Mouse (Mus musculus) lung, postnatal 10 days (tissue): Measurements from ENCODE around the gene Hoga1.

Source experiments
- DNase-seq: peaks from one replicate; pipeline ENCODE4 v3.0.0; 2021

Gene Hoga1

DNA sequence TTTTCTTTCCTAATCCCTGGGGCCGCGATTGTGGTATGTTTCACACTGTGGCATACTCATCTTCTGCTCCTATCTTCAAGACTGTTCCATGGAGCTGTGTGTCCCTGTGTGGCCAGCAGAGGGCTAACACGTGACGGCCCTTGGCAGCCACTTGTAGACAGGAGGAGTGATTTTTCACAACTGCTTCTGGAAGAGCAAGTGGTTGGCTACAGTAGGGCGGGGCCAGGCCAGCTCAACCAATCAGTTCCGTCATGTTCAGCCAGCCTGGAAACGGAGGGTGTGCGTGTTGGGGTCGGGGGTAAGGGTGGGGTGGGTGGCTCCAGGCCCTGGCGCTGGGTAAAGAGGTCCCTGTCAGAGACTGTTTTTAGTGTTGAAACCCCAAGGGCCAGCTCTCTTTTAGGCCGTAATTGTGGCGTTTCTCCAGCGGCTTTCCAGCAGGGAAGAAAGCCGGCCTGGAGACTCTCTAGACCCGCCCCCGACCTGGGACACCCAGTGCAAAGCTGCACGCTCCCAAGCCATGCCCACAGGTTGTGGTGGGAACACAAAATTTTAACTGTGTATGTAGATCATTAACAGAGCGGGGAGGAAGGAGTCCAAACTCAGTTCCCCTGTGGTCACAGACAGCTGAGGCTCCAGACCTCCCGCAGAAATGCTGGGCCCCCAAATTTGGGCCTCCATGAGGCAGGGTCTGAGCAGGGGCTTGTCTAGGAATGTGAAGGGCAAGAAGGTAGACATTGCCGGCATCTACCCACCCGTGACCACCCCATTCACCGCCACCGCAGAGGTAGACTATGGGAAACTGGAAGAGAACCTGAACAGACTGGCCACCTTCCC, at the start of gene Hoga1:
Gene Hoga1 (plus strand): TSS at position 342 of the 834 bp plus-strand sequence.
- DNase-seq = peak; percentile 93

DNA sequence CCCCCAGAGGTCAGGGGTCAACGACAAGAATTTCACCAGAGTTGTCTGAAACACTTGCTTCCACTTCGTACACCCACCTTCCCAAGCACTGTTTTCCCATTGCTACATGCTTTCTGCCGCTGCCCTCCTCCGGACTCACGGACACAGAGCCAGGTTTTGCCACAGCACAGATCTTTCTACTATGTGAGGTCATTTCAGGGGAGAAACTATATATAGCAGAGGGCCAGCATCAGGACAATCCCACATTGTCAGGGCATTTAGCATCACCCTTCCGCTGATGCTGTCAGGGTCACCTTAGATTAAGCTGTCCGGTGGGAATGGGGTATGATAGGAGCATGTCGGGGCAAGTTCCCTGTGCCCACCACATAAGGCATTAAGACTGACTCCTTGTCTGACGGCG, 48.3 kb upstream of the Hoga1 start:
- DNase-seq = no peak

DNA sequence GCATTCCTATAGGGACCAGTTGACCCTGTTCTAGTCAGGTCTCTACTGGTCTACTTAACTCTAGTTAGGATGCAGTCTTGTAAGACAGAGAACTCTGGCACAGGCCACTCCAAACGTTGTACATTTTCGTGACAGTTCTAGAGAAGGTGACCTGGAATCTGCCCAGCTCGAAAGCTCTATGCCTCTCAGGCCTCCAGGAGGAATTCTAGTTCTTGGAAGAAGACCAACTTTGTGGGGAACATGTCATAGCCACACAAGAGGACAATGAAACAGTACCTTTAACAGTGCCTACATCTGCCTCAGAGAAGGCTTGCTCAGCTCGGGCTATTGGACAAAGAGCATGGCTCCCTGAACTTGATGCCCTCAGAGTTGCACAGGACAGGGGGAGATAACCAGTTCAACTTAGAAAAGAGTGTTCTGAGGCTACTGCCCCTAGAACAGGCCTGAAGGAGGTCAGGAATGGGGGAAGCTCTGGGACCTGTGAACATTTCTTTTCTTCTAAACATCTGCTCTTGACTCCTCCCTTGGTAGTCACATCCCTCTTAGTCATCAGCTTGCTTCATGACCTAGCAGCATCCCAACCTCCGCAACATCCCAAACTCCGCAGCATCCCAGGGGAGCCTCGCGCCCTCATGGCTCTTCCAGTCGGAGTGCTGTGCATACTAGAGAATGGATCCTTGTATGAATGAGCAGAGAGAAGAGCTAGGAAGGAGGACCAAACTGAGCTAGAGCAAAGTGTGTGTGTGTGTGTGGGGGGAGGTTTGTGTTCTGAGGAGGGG, 46.5 kb upstream of the Hoga1 start:
- DNase-seq = no peak

DNA sequence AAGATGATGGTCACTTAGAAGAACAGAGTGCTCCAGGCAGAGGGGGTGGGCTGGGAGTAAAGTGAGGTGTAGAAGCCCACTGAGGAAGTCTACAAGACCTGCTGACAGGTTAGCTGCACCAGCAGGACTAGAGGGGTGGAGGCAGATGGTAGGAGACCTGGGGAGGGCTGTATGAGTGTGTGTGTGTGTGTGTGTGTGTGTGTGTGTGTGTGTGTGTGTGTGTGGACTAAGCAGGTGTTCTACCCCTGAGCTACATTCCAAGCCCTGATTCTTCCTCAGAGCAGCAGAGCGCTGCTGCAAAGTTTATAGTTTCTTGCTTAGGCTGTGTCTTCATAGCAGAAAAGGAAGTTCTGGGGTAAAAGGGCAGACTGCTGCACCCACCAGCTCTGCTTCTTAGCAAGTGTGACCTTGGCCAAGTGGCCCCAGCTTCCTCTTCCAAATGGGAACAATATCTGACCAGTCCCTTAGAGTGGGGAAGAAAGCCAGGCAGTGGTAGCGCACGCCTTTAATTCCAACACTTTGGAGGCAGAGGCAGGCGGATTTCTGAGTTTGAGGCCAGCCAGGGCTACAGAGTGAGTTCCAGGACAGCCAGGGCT, 45.6 kb upstream of the Hoga1 start:
- DNase-seq = no peak

DNA sequence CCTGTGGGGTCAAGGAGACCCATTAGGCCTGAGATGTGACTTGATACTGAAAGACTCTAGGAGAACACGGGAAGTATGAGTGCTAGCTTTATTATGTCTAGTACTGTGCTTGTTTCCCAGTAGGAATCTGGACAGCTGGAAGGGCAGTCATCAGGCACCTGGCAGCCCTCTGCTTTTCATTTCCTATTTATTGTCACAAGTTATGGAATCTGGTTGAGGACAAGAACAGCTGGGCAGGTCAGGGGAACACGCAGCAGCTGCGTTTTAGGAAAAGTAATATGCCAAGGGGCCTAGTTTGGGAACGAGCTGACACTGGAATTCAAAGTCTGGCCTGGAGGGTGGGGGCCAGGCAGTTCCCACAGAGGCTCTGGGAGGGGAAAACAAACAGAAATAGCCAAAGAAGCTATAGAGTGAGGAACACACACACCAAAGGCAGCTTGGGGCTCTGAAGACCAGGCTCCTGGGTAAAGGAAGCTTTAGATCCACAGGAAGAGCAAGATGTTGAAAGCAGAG, 44.9 kb upstream of the Hoga1 start:
- peak; percentile 69 for DNase-seq

DNA sequence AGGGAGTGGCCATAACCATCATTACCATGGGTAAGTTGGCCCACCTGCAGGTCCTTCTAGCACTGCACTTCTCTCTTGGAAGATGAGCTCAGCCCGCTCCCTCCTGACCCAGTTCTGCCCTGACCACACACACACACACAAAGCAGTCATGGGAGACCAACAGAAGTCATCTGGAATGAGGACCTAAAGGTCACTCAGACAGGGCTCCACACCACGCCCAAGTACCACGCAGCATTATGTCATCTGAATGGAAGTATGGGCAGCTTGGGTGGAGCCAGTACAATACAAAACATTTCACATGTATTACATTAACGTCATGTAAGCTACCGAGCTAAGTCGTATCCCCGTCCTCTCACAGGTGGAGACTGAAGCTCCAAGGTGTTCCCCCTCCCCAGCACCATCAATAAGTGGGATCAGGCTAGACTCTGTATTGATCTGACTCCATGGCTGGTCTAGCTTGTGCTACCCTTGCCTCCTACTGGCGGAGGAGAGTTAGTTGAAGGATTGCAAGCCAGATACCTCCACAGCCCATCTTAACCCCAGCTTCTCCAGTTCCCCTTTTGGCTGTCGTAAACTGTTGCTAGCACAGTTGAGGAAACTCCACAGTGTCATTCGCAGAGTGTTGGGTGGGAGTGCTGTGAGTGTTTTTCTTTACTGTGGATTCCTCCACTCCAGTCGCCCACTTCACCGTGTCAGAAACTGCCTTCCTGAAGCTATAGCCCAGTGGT, 44.0 kb upstream of the Hoga1 start:
- no peak for DNase-seq

DNA sequence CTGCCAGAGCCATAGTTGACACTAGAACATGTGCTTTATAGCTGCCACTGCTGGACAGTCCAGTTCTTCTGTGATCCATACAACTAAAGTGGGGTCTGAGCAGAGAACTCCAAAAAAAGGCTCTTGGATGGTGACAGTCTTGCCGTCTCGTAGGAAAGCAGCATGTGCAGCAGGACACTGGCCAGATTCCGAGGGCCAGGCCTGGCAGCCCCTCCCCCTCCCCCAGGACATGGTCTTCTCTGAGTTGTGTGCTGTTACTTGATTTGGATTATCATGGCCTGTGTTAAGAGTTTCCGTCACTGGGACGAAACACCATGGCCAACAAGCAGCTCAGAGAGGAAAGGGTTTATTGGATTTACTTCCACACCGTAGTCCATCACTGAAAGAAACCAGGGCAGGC, 41.2 kb upstream of the Hoga1 start:
- DNase-seq = no peak

DNA sequence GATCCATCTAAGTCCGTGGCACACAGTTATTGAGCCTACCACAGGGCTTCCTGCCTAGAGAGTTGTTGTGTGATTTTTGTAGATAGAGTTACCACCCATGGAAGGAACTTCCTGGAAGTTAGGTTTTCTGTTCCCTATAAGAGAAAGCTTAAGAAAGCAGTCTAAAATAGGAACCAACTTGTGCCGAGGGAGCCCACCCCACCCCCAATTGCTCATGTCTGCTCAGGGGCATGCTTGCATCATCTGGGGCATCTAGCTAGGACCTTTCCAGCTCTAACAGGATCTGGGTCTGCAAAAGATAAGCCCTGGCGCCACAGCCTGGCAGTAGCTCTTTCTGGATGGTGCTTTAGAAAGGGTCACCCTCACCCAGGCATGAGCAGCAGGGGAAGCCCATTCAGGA, 39.8 kb upstream of the Hoga1 start:
- DNase-seq = no peak

DNA sequence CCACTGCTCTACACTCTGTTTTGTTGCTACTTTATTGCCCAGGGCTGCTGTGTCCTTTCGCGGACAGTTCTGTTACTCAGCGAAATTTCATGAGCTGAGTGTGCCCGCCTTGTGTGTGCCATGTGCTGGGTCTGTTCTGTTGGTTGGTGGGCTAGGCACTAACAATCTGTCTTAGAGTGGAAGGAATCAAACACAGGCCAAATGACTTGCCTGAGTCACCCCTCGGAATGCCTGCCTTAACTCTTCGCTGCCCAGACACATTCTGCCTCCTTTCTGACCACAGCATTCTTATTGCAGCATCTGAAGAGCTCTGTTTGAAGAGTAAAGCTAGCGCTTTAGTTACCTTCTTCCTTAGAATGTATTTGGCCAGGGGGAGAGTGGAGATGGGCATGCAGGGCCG, 38.8 kb upstream of the Hoga1 start:
- no peak for DNase-seq

DNA sequence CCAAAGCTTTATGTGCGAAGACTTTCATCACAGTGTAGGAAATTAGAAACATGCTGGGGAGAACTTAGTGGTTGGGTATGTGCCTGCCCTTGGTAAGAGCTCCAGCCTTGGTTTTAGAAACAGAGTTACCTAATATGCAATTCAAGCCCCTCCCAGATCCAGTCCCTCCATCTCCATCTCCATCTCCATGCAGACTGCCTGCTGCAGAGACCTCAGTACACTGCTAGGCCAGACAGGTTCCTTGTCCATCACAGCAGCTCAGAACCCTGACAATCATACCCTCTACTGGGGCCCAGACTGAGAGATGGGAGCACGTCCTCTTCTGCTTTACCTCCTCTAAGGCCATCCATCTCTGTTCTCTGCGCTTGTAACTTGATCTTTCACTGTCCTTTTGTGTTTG, 36.8 kb upstream of the Hoga1 start:
- DNase-seq = no peak

DNA sequence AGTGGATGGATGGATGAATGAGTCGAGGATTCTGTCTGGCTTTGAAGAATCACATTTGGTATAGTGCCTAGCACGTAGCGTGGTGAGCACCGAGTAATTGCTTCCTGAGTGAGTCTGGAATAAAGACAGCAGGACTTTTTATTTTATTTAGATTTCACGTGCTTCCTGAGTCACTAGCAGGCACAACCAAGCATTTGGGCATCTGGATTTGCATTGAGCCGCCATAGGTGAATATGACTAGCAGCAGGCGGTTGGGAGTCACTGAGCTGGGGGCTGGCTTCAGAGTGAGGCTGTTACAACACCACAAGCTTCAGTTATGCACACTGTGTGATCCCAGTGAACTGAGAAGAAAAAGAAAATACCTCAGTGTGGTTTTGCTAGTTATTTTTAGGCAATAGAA, 36.3 kb upstream of the Hoga1 start:
- DNase-seq = no peak

DNA sequence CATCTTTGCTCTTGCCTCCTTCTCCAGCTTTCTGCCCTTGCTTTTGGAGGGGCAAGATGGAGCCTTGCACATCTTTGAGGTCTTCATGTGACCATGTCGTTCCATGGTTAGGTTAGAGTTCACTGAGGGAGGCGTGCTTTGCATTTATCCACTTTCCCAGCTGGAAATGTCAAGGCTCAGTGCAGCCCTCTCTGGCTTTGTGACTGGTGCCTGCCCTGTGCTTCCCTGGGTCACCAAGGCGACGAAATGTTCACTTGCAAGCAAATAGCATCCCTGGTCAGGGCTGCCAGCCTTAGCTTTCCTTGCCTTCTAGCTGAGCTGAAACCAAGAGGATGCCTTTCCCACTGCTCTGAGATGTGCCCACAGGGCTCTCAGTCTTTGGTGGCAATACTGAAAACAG, 35.0 kb upstream of the Hoga1 start:
- DNase-seq = no peak

DNA sequence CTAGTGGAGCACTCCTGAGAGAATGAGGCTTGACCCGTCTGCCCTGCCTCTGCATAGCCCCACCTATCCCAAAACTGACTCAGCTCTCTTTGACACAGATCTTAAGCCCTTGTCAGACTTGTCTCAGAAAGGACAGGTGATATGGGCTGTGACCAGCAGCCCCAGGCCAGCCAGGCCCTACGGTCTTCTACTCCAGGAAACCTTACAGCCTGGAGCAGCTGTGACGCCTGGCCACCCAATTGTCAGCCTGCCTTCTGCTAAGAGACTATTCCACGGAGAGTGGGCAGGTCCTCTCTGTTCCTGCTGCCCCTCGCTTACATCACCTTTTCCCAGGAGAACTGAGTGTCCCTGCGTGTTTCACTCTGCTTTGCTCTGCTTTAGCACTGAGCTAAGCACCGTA, 34.3 kb upstream of the Hoga1 start:
- DNase-seq = no peak

DNA sequence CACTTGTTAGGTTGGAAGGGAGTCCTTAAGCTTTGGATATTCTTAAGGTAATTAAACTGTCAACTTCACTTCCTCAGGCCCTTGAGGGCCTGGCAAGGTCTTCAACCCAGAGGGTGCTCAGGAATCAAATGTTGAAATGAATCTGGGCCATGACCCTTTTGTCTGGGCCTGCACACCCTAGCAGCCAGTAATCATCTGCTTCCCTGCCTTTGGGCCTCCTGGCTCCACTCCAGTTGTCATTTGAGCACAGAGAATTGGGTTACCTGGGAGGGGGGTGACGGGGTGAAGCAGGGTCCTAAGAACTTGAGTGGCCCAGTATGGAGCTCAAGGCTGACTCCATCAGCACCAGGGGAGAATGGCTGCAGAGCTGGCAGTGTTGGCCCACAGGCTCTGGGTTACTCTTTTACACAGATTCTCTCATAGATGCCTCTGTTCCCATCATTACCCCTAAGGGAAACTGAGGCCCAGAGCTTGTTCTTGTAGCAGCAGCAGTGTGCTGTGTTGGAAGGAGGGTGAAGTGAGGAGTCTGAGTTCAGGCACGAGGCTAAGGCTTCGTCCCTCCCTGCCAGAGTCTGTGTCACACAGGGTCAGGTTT, 31.1 kb upstream of the Hoga1 start:
- no peak for DNase-seq

DNA sequence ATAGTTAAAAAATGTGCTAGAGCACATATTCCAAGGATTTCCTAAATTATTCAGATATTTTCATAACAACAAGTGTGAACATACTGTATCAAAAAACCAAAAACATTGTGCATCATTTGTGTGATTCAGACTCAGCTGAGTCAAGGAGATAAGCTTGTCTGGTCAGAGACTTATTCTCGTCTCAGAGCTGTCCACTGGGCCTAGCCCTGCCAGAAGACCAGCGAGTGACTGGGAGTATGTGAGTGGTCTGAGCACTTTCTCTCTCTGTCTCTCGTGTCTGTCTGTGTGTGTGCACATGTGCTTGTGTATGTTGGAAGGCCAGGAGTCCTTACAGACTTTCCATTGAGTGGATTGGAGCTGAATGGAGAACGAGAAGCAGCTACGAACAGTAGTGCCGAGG, 30.4 kb upstream of the Hoga1 start:
- DNase-seq = no peak

DNA sequence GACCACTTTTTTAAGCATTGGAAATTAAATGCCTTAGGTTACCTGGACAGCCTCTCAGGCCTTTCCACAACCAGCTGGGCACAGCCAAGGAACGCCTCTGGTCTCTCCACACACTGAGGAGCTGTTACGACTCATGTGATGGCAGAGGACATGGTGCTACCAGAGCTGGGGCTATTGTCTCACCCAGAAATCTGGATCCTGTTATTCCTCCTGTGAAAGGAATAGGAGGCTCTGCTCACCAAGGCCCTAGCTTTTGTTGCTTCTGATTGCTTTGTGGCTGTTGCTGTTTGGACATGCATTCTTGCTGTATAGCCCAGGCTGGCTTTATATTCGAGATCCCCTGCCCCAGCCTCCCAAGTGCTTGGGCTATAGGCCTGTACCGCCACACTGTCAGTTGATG, 29.2 kb upstream of the Hoga1 start:
- no peak for DNase-seq

DNA sequence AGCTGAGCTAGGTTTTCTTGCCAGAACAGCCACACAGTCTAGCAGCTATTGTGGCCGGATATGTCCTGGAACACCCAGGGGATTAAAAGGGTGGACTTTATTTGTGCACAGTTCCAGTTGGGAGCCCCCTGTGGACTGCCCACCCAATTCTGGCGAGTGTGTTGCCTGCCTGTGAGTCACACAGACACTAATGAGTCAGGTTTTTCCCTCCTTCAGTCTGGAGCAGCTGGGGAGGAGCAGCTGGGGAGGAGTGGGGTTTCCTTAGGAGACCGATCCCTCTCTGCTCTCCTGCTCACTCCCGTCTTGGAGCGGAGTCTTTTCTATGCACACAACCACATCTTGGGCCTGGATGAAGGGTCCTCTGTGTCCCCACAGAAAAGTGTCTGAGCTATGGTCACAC, 28.6 kb upstream of the Hoga1 start:
- peak; percentile 46 for DNase-seq

DNA sequence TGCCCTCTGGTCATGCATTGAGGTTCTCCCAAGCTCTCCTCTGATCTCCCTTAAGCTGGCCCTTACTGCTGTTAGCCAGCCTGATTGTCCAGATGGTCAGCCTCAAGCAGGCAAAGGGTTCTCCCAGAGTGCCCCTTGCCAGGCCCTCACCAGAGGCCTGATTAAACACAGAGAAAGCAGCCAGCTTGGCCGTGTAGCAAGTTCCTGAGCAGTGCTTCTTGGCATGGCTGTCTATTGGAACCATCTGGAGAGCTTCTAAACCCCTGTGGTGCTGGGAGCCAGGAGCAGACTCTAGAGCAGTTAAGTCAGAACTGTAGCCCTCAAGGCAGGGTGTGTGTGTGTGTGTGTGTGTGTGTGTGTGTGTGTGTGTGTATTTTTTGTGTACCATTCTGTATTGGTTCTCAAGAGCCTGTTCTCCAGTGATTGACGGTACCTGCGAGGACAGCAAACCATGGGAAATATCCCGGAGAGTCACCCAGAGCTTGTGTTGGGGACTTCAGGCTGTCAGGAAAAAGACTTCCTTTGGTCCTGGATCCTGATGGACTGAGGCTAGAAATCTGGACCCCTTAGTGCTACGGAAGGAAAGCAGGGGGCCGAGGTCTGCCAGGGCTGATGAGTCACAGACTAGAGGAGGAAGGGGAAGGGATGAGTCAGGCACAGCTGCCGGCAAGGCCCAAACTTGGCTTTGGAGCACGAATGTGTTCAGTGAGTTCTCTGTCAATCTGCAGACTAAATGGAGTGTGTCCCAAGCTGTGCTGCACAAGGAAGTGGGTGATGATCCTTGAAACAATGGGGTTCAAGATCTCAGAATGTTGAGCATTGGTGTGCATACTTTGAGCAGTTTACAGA, 27.8 kb upstream of the Hoga1 start:
- peak; percentile 80 for DNase-seq

DNA sequence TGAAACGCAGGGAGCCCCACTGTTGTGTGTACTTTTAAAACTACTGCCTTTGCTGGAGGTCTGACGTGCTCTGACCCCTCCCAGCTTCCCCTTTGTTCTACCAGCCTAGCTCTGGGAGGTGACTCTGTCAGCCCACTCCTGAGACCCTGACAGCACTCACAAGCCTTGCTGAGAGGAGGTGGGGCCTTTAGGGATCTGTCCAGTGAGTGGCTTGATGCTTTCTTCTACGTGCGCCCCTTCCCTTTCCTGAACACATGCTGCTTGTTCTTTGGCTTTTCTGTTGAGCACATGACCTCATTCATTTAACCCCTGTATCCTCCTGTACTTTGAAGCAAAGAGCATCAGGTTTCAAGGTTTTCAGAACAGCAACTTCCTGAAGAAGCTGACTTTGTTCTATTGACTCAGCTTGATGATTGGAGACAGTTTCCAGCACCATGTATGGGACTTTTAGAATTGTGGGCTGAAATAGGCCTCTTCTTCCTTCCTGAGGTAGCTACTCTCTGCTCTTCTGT, 26.3 kb upstream of the Hoga1 start:
- DNase-seq = no peak

DNA sequence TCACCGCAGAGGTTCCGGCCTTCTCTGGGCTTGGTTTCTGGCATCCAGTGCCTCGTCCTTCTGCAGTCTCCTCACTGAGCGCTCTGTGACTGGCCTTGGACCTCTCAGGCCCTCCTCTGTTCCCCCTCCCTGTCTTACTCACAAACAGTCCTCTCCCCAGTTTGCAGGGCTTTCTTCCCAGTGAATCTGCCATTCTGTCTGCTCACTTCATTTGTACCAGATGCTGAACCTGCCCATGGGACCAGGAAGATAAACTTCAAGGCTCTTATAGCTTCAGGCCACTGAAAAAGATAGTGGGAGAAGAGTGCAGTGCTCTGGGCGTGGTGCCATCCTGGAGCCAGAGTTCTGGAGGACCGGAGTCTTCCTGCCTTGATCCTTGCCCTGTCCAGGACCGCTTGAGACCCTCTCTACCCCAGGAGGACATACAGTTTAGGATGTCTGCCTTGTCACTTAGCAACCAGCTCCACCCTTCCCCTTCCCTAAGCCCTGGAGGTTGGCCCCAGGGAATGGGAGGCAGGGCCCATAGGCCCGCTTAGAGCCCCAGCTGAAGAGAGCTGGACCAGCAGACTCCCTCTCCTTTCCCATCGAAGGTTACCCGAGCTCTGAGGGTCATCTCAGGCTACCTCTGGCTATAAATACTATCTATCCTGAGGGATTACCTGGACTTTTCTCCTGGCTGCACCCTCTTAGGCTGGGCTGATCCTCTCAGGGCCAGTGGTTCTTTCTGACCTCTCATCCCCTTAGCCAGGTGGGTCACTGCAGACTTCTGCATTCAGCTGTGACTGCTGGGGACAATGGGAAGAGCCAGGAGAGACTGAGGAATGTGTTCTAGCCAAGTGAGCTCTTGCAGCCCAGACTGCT, 23.5 kb upstream of the Hoga1 start:
- no peak for DNase-seq

DNA sequence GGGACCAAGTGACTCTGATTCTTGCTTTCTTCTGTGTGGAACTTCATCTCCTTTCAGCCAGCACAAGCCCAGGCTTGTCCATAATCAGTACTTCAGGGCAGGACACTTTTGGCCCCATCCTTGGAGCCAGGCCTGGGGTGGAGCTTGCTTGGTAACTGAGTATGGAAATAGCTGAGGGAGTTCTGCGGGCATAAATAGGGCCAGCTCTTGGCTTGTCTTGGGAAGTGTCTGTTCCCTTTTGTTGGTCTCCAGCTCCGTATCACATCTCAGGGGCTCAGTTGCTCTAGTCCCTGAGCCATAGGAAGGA, 22.9 kb upstream of the Hoga1 start:
- DNase-seq = no peak
